Mouse (Mus musculus): ENCODE measurements at regions not wholly inside any gene's neighbourhood (a gene's known extent, or its start where the extent isn't known, plus 50 kb on each side); places are given as distances from the start of the nearest gene placed in this dataset.

- no peak for DNase-seq (ENCODE audit: low spot score in 2 of 2)
- intact Hi-C loops (cut with DNase I) = no loop called here
Observed at GRCm38 (mm10) chr17:54483901-54484300, 185.1 kb upstream of the Slc5a7 start.

- intact Hi-C loops (cut with DNase I) = loop anchor here (5.0 kb wide), 1 partner anchor 73 kb away; no protein-coding TSS in a partner anchor
- peak in 1 of 2 experiments; percentile 52 for DNase-seq (ENCODE audit: low spot score in 2 of 2)
Observed at GRCm38 (mm10) chr17:54439910-54440309, 141.1 kb upstream of the Slc5a7 start.

GRCm38 (mm10) chr17:54438435-54438834 lies 139.6 kb upstream of the Slc5a7 start:
- intact Hi-C loops (cut with DNase I) = loop anchor here (5.0 kb wide), 1 partner anchor 71 kb away; no protein-coding TSS in a partner anchor
- peak; percentile 54 to 76 for DNase-seq (ENCODE audit: low spot score in 2 of 2)

DNA sequence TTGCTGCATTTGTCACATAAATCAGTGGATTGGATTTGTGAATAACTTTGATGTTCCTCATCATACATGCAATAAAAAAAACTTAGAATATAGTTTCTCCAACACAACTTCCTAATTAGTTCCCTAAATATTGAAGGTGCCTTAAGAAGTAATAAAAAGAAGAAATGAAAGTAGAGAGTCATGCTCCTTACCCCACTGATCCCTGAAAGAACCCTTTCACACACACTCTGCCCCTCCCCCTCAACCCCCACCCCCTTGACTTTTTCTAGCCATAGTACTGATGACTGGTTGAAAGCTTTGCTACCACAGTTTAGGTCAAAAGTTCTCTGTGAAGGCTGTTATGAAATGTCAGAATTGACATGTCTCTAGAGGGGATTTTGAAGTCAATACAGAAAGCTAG lies 131.1 kb upstream of the Slc5a7 start:
- intact Hi-C loops (cut with DNase I) = no loop called here
- DNase-seq (ENCODE audit: low spot score in 2 of 2) = no peak

DNA sequence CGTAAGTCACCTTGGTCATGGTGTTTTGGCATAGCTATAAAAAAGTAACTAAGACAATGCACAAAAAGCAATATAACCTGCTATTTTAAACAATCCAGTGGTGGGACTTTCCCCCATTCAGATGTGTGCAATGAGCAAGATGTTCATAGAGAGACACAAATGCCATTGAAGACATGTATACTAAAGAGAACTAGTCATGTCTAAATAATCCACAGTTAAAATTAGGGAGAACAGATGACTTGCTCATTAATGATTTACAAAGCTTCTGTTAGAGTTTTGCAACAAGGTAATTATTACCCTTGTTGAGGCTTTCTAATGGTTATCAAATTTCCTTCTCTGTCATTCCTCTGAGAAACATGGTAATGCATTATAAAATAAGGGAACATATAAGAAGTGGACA lies 115.4 kb upstream of the Slc5a7 start:
- intact Hi-C loops (cut with DNase I) = no loop called here
- no peak for DNase-seq (ENCODE audit: low spot score in 2 of 2)

GRCm38 (mm10) chr17:54396476-54396875 lies 97.6 kb upstream of the Slc5a7 start:
- intact Hi-C loops (cut with DNase I) = no loop called here
- DNase-seq (ENCODE audit: low spot score in 2 of 2) = no peak

DNA sequence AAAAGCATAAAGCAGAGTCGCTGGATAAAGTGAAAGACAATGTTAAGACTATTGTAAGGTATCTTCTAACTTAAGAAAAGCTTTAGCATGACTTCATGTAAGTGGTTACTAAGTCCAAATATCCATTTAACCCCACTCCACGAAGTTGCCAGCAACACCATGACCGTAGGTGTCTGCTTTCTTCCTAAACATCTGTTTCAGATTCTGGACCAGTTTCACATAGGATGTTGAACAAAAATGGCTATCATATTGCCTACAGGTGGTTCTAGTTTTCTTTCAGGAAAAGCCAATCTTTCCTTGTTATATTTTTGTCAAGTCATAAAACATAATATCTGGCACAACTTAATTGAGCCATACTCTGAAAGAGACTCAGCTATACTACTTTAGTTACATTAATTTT lies 78.7 kb upstream of the Slc5a7 start:
- no peak for DNase-seq (ENCODE audit: low spot score in 2 of 2)

DNA sequence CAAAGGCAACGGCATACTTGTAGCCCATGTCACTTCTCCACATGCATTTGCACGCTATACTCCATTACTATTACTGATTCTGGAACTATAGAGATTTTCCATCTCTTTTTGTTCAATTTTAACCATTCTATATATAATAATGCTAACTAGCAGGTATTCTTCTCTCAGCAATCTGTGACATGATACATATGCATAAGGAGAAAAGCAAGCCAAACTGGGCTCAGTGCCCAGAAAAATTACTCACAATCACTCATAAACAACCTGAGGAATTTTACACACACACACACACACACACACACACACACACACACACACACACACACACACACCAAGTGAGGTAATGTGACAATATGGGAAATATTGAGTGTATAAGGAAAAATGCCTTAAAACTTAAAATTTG lies 69.8 kb upstream of the Slc5a7 start:
- peak; percentile 38 to 81 for DNase-seq (ENCODE audit: low spot score in 2 of 2)
- intact Hi-C loops (cut with DNase I) = loop anchor here (5.0 to 10.0 kb wide), 3 partner anchors 69 to 356 kb away; no protein-coding TSS in a partner anchor

More for the DNA sequence above, 78.7 kb upstream of the Slc5a7 start:
- intact Hi-C loops (cut with DNase I) = no loop called here

DNA sequence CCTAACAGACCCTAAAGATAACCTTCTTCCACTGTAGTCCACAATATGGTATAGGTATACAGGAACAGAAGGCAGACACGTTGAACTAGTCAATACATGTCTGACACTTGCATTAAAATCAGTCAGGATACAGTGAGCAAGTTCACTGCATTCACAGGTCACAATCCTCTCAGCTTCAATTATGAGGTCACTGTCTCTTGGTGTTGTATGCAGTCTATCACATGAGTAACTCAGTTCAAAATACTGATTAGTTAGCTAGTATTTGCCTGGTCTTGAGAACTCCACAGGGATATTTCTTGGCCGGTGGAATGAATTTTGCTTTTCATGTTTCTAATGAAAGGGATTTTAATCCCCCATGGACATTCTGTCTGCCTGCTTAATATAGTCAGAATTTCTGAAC lies 69.1 kb upstream of the Slc5a7 start:
- intact Hi-C loops (cut with DNase I) = loop anchor here (5.0 to 10.0 kb wide), 3 partner anchors 69 to 357 kb away; no protein-coding TSS in a partner anchor
- DNase-seq (ENCODE audit: low spot score in 2 of 2) = no peak

- DNase-seq (ENCODE audit: low spot score in 2 of 2) = peak in 1 of 2 experiments; percentile 42
- intact Hi-C loops (cut with DNase I) = loop anchor here (5.0 to 10.0 kb wide), 3 partner anchors 362 to 919 kb away; no protein-coding TSS in a partner anchor
Observed at GRCm38 (mm10) chr17:54362991-54363390, 64.2 kb upstream of the Slc5a7 start.

DNA sequence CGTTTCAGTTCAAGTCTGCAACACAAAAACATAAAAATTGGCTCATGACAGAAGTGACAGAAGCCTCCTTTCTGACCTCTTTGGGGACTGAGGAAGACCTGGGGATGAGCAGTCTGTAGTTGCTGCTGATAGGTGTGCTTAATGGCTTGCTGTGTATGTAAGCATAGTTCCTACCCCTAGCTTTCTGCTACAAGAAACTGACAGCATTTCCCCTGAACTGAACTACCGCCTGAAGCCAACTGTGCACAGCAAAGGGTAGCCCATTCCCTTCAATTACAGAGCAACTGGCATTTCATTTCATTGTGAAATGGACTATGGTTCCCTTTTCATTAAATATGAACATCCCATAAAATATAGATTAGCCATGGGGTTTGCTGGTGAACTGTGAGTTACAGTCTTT lies 54.2 kb upstream of the Slc5a7 start:
- intact Hi-C loops (cut with DNase I) = loop anchor here (5.0 to 10.0 kb wide), 3 partner anchors 734 to 1122 kb away; partner anchors contain the start of gene St6gal2
- no peak for DNase-seq (ENCODE audit: low spot score in 2 of 2)

- intact Hi-C loops (cut with DNase I) = loop anchor here (5.0 to 10.0 kb wide), 3 partner anchors 736 to 1124 kb away; partner anchors contain the start of gene St6gal2
- peak in 1 of 2 experiments; percentile 28 for DNase-seq (ENCODE audit: low spot score in 2 of 2)
Observed at GRCm38 (mm10) chr17:54350881-54351280, 52.0 kb upstream of the Slc5a7 start.

All from left cerebral cortex, postnatal 25 days (tissue).